Mouse (Mus musculus) MEL (cell line): ENCODE data around the gene Cyth4. TPM values are rescaled to one million over a fixed set of nuclear protein-coding genes. Genes with fewer than 3 reads are reported as not detected.
A peak's percentile ranks its signal among the peaks of the same experiment; 100 is the strongest.

ENCODE experiments used
- DNase-seq: peaks from one replicate; pipeline ENCODE4 v3.0.0; 2011; ENCODE audit warnings: low read depth, low spot score
- H3K27ac ChIP-seq: 2 replicates; pipeline ENCODE4 v1.5.1; 2012; ENCODE audit warnings: low read depth, mild to moderate bottlenecking, control low read depth, low read length, moderate library complexity; ENCODE audit not compliant: control insufficient read depth
- H3K27me3 ChIP-seq, 2 experiments: fragments of 150-350 bp in 1 of 2; sonication (generic) in 1 of 2; 2 replicates each; pipeline ENCODE4 v1.6.1; 2012; ENCODE audit warnings: low read length in 2 of 2, mild to moderate bottlenecking in 2 of 2, improper control_type of control experiment in 1 of 2, moderate library complexity in 1 of 2; ENCODE audit not compliant: insufficient read depth in 2 of 2, control insufficient read depth in 1 of 2
- H3K36me3 ChIP-seq, 2 experiments: 2 replicates each; pipeline ENCODE4 v1.6.1; 2012 to 2014; ENCODE audit warnings: low read length in 2 of 2, improper control_type of control experiment in 1 of 2, inconsistent platforms in 1 of 2, mild to moderate bottlenecking in 1 of 2; ENCODE audit not compliant: insufficient read depth in 2 of 2, control insufficient read depth in 1 of 2
- H3K4me1 ChIP-seq, 2 experiments: fragments of 150-350 bp in 1 of 2; sonication (generic) in 1 of 2; 2 replicates each; pipeline ENCODE4 v1.6.1; 2012; ENCODE audit warnings: low read length in 2 of 2, improper control_type of control experiment in 1 of 2, mild to moderate bottlenecking in 1 of 2; ENCODE audit not compliant: insufficient read depth in 2 of 2, control insufficient read depth in 1 of 2
- H3K4me3 ChIP-seq, 2 experiments: fragments of 150-350 bp in 1 of 2; sonication (generic) in 1 of 2; 2 replicates each; pipeline ENCODE4 v1.5.1; 2012; ENCODE audit warnings: low read depth in 2 of 2, low read length in 2 of 2, mild to moderate bottlenecking in 2 of 2, moderate library complexity in 2 of 2, control low read depth in 1 of 2, improper control_type of control experiment in 1 of 2; ENCODE audit not compliant: control insufficient read depth in 1 of 2, insufficient read depth in 1 of 2
- H3K79me2 ChIP-seq: 2 replicates; pipeline ENCODE4 v1.6.1; 2012; ENCODE audit warnings: mild to moderate bottlenecking, low read length, moderate library complexity; ENCODE audit not compliant: control insufficient read depth, poor library complexity, insufficient read depth
- H3K9ac ChIP-seq: 2 replicates; pipeline ENCODE4 v1.6.1; 2012; ENCODE audit warnings: low read depth, mild to moderate bottlenecking, control low read depth, low read length, moderate library complexity; ENCODE audit not compliant: control insufficient read depth, poor library complexity, severe bottlenecking
- H3K9me3 ChIP-seq: fragments of 150-350 bp; sonication (generic); replicated peaks from 2 replicates; pipeline ENCODE4 v1.6.1; 2012; ENCODE audit warnings: mild to moderate bottlenecking, low read length, improper control_type of control experiment, moderate library complexity; ENCODE audit not compliant: insufficient read depth
- CHD1 ChIP-seq: IDR thresholded peaks from 2 replicates; pipeline ENCODE4 v1.6.1; 2012; ENCODE audit warnings: low read depth, mild to moderate bottlenecking, inconsistent platforms, low read length, improper control_type of control experiment
- CHD2 ChIP-seq: IDR thresholded peaks from 2 replicates; pipeline ENCODE4 v1.6.1; 2011; ENCODE audit warnings: low read length, improper control_type of control experiment
- EP300 ChIP-seq, 2 experiments: IDR thresholded peaks; 2 replicates each; pipeline ENCODE4 v1.6.1; 2011; ENCODE audit warnings: improper control_type of control experiment in 2 of 2, low read length in 2 of 2, low read depth in 1 of 2, mild to moderate bottlenecking in 1 of 2
- ETS1 ChIP-seq: IDR thresholded peaks from 2 replicates; pipeline ENCODE4 v1.6.1; 2012; ENCODE audit warnings: low read depth, mild to moderate bottlenecking, inconsistent platforms, low read length, improper control_type of control experiment, moderate library complexity
- HCFC1 ChIP-seq: IDR thresholded peaks from 2 replicates; pipeline ENCODE4 v1.6.1; 2012; ENCODE audit warnings: low read depth, mild to moderate bottlenecking, inconsistent platforms, low read length, improper control_type of control experiment, moderate library complexity
- JUND ChIP-seq: IDR thresholded peaks from 2 replicates; pipeline ENCODE4 v1.6.1; 2011; ENCODE audit warnings: low read depth, mild to moderate bottlenecking, improper control_type of control experiment, low read length
- MAFK ChIP-seq: IDR thresholded peaks from 2 replicates; pipeline ENCODE4 v1.6.1; 2011; ENCODE audit warnings: low read depth, mild to moderate bottlenecking, low read length, improper control_type of control experiment, borderline replicate concordance
- MAZ ChIP-seq: IDR thresholded peaks from 2 replicates; pipeline ENCODE4 v1.6.1; 2012; ENCODE audit warnings: low read depth, mild to moderate bottlenecking, inconsistent platforms, low read length, improper control_type of control experiment
- MEF2A ChIP-seq: IDR thresholded peaks from 2 replicates; pipeline ENCODE4 v1.6.1; 2014; ENCODE audit warnings: low read depth, mild to moderate bottlenecking, inconsistent platforms, low read length, improper control_type of control experiment; ENCODE audit not compliant: poor library complexity, insufficient replicate concordance, severe bottlenecking; ENCODE audit errors: extremely low read depth
- MXI1 ChIP-seq: IDR thresholded peaks from 2 replicates; pipeline ENCODE4 v1.6.1; 2011; ENCODE audit warnings: mild to moderate bottlenecking, low read depth, low read length, improper control_type of control experiment
- MYC ChIP-seq: IDR thresholded peaks from 2 replicates; pipeline ENCODE4 v1.6.1; 2011; ENCODE audit warnings: low read depth, mild to moderate bottlenecking, low read length, improper control_type of control experiment, moderate library complexity
- POLR2A ChIP-seq, 2 experiments: IDR thresholded peaks; 2 replicates each; pipeline ENCODE4 v1.6.1; 2011 to 2012; ENCODE audit warnings: low read length in 2 of 2, mild to moderate bottlenecking in 2 of 2, control low read depth in 1 of 2, improper control_type of control experiment in 1 of 2, low read depth in 1 of 2, moderate library complexity in 1 of 2; ENCODE audit not compliant: control insufficient read depth in 1 of 2, insufficient read depth in 1 of 2, poor library complexity in 1 of 2
- POLR2AphosphoS2 ChIP-seq: IDR thresholded peaks from 2 replicates; pipeline ENCODE4 v1.6.1; 2011; ENCODE audit warnings: low read length, improper control_type of control experiment
- RCOR1 ChIP-seq: IDR thresholded peaks from 2 replicates; pipeline ENCODE4 v1.6.1; 2012; ENCODE audit warnings: low read depth, mild to moderate bottlenecking, inconsistent platforms, low read length, improper control_type of control experiment
- SIN3A ChIP-seq: IDR thresholded peaks from 2 replicates; pipeline ENCODE4 v1.6.1; 2012; ENCODE audit warnings: low read length, improper control_type of control experiment, inconsistent platforms
- TBP ChIP-seq: IDR thresholded peaks from 2 replicates; pipeline ENCODE4 v1.8.0; 2011; ENCODE audit warnings: low read depth, low read length, improper control_type of control experiment
- TCF12 ChIP-seq: IDR thresholded peaks from 2 replicates; pipeline ENCODE4 v1.6.1; 2014; ENCODE audit warnings: low read depth, mild to moderate bottlenecking, inconsistent platforms, low read length, improper control_type of control experiment, moderate library complexity
- ZNF384 ChIP-seq: IDR thresholded peaks from 2 replicates; pipeline ENCODE4 v1.6.1; 2012; ENCODE audit warnings: low read depth, mild to moderate bottlenecking, inconsistent platforms, low read length, improper control_type of control experiment
- polyA plus RNA-seq, 2 experiments: library from polyadenylated mRNA; stranded (reverse) in 1 of 2; unstranded in 1 of 2; fragments of >175 nt in 1 of 2; fragments of >200 nt in 1 of 2; gene quantifications; 2 replicates each; pipeline versions ENCODE4 v1.2.1 to v1.2.4; 2012; ENCODE audit warnings: low replicate concordance in 2 of 2, low read depth in 1 of 2; ENCODE audit not compliant: insufficient read length in 2 of 2, insufficient read depth in 1 of 2, missing spikeins in 1 of 2
- total RNA-seq: library from RNA; depleted of rRNA; stranded (reverse); fragments of 300-350 nt; gene quantifications from 2 replicates; pipeline ENCODE4 v1.2.3, GENCODE M21; 2012

The Cyth4 gene
- total and polyA plus RNA-seq, 3 experiments = 8.7 to 23.5 TPM; not detected in 1

GRCm38 (mm10) chr15:78564764-78565435, 31.9 kb upstream of the Cyth4 start (continued):
- TF ChIP-seq MXI1 = no peak; the same call in 1 of the 2 replicates
- no peak for TF ChIP-seq CHD2
- TF ChIP-seq MEF2A = no peak
- TF ChIP-seq POLR2AphosphoS2 = no peak
- no peak for TF ChIP-seq TBP
- peak; percentile 48 to 73 for TF ChIP-seq EP300 (IDR thresholded peaks at IDR 0.05; ENCODE audit: low read depth in 1 of 2, low read length in 2 of 2)
- TF ChIP-seq MYC = peak; percentile 79
- no peak for TF ChIP-seq POLR2A (IDR thresholded peaks at IDR 0.05; ENCODE audit: control insufficient read depth in 1 of 2, insufficient read depth in 1 of 2, low read depth in 1 of 2, low read length in 2 of 2, poor library complexity in 1 of 2)
- peak; percentile 76; the same call in 1 of the 2 replicates for TF ChIP-seq MAZ
- peak; percentile 87 for TF ChIP-seq TCF12
- no peak for TF ChIP-seq CHD1
- TF ChIP-seq ZNF384 = peak; percentile 90

- no peak overlapping the region for H3K9ac ChIP-seq
- no peak overlapping the region for H3K4me3 ChIP-seq
- peaks cover 16 to 45% of the 10 kb centered on the region in 2 experiments for H3K4me1 ChIP-seq
- peaks cover 10 to 38% of the 10 kb centered on the region in 2 experiments; a peak in 3 of 4 replicates for H3K36me3 ChIP-seq
- H3K79me2 ChIP-seq = peaks cover 18% of the 10 kb centered on the region
- no peak overlapping the region for H3K27ac ChIP-seq
- no peak for TF ChIP-seq MXI1
- TF ChIP-seq SIN3A = no peak
- no peak for TF ChIP-seq MAFK
- TF ChIP-seq CHD1 = no peak
- TF ChIP-seq HCFC1 = no peak
- no peak for TF ChIP-seq RCOR1
- no peak for TF ChIP-seq ZNF384
- TF ChIP-seq JUND = no peak
- no peak for TF ChIP-seq ETS1
- H3K27me3 ChIP-seq = no peaks in the 10 kb centered on the region
- no peaks in the 10 kb centered on the region for H3K9me3 ChIP-seq
- DNase-seq = peak; percentile 26
These were observed 29.2 kb upstream of the Cyth4 start for GRCm38 (mm10) chr15:78567608-78568120.
